Mouse (Mus musculus) midbrain, embryonic 14.5 days (tissue): Measurements from ENCODE around the gene Prdx2. TPM values are rescaled to one million over a fixed set of nuclear protein-coding genes. Genes with fewer than 3 reads are reported as not detected.
A peak's percentile ranks its signal among the peaks of the same experiment; 100 is the strongest.

Source experiments
- ATAC-seq: fragments of 200-750 bp; cut with Nextera tagmentation; 2 replicates; pipeline ENCODE4 v1.8.0; 2017; ENCODE audit warnings: moderate number of reproducible peaks, moderate library complexity; ENCODE audit not compliant: low FRiP score, low TSS enrichment
- DNase-seq: peaks from one replicate; pipeline ENCODE4 v3.0.0-alpha.2; 2015
- H3K27ac ChIP-seq: fragments of 300-500 bp; sonication (generic); replicated peaks from 2 replicates; pipeline ENCODE4 v1.5.1; 2014; ENCODE audit warnings: mild to moderate bottlenecking, low read depth, low read length, moderate library complexity
- H3K27me3 ChIP-seq: fragments of 300-500 bp; sonication (generic); 2 replicates; pipeline ENCODE4 v1.6.1; 2014; ENCODE audit warnings: low read length, control low read depth, mixed read lengths; ENCODE audit not compliant: control insufficient read depth, insufficient read depth
- H3K36me3 ChIP-seq: fragments of 300-500 bp; sonication (generic); 2 replicates; pipeline ENCODE4 v1.6.1; 2014; ENCODE audit warnings: low read length, control low read depth; ENCODE audit not compliant: control insufficient read depth, insufficient read depth
- H3K4me1 ChIP-seq: fragments of 300-500 bp; sonication (generic); 2 replicates; pipeline ENCODE4 v1.6.1; 2014; ENCODE audit warnings: mild to moderate bottlenecking, antibody characterized with exemption, low read length, control low read depth; ENCODE audit not compliant: control insufficient read depth, insufficient read depth
- H3K4me2 ChIP-seq: fragments of 300-500 bp; sonication (generic); 2 replicates; pipeline ENCODE4 v1.6.1; 2014; ENCODE audit warnings: mild to moderate bottlenecking, low read length, moderate library complexity
- H3K4me3 ChIP-seq: fragments of 300-500 bp; sonication (generic); replicated peaks from 2 replicates; pipeline ENCODE4 v1.5.1; 2014; ENCODE audit warnings: low read depth, low read length
- H3K9ac ChIP-seq: fragments of 300-500 bp; sonication (generic); replicated peaks from 2 replicates; pipeline ENCODE4 v1.6.1; 2014; ENCODE audit warnings: mild to moderate bottlenecking, low read length, moderate library complexity
- H3K9me3 ChIP-seq: fragments of 300-500 bp; sonication (generic); 2 replicates; pipeline ENCODE4 v1.6.1; 2016; ENCODE audit warnings: low read length, control low read depth, mixed read lengths; ENCODE audit not compliant: control insufficient read depth
- WGBS: fragments of 180-500 bp; shearing (Covaris S2); extraction: QIAGEN DNeasy Blood & Tissue Kit; methylation state at CpG from one replicate; pipeline ENCODE4 v1.1.7; 2014; 5-methylcytosine and 5-hydroxymethylcytosine counted together
- polyA plus RNA-seq: library from polyadenylated mRNA; unstranded; fragments of >200 nt; fragmentation: Nextera tagmentation; extraction: Ambion mirVana; gene quantifications from 2 replicates; pipeline ENCODE4 v1.2.1, GENCODE M21; 2014

Gene Prdx2
- polyA plus RNA-seq, 1 experiment from 2014 or later, result 1,531 TPM

GRCm38 (mm10) chr8:84980622-84981358, 11.4 kb downstream of the Prdx2 start:
- WGBS, result 31% methylated on average over 11 of the region's 11 CpGs
- peaks cover 67% of the 10 kb centered on the region for H3K4me1 ChIP-seq
- no peaks in the 10 kb centered on the region for H3K36me3 ChIP-seq
- peak overlapping the region; percentile 99; the same call in 1 of the 2 replicates for H3K4me2 ChIP-seq
- no peak for ATAC-seq
- 0 out of 2 replicates have a peak overlapping the region, but pooled peaks have one; percentile 37 for H3K27ac ChIP-seq
- no peak overlapping the region; the same call in 1 of the 2 replicates for H3K9ac ChIP-seq
- peak; percentile 78 for DNase-seq
- H3K9me3 ChIP-seq, result no peaks in the 10 kb centered on the region
- no peak overlapping the region for H3K4me3 ChIP-seq
- peaks cover 18% of the 10 kb centered on the region for H3K27me3 ChIP-seq

DNA sequence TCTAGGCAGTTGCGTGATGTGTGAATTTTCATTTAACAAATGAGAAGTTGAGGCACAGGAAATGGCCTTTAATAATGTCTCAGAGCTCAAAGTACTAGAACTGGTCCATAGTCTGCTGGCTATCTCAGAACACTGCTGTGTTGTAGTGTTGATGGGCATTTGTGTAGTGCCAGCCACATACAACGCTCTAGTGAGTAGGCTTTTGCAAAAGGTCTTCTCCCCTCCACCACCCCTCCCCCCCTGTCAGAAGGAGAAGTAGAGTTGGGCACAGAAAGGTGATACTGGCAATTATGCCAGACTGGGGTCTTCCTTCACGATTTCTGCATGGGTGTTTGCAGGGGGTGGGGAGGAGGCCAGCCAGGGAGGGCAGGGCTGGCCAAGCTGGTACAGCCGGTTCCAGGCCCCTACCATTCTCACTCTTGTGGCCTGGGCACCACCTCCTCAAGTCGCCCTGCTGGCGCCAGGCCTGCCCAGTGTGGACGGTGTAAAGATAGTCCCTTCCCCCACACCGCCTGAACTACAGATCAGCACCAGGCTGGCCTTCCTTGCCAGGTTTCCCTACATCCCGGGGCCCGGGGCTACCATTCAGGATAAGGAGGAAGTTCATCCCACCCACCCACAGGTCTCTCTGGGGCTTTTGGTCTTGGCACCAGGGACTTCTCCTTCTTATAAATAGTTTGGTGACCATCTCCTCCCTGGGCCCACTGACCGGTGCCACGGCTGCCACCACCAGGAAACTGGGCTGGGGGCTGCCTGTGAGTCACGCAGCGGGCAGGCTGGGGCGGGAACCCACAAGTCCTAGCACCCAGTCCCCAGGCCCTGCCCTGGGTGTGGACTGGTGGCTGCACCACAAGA, 12.5 kb downstream of the Prdx2 start:
- no peak for DNase-seq
- Histone ChIP-seq H3K4me2 (no peak overlapping the region), H3K27ac (no peak overlapping the region), H3K9ac (no peak overlapping the region), H3K36me3 (no peaks in the 10 kb centered on the region), H3K27me3 (peaks cover 17% of the 10 kb centered on the region), H3K4me3 (no peak overlapping the region), H3K9me3 (no peaks in the 10 kb centered on the region), H3K4me1 (peaks cover 57% of the 10 kb centered on the region)
- no peak for ATAC-seq
- 81% methylated on average over 15 of the region's 15 CpGs for WGBS

DNA sequence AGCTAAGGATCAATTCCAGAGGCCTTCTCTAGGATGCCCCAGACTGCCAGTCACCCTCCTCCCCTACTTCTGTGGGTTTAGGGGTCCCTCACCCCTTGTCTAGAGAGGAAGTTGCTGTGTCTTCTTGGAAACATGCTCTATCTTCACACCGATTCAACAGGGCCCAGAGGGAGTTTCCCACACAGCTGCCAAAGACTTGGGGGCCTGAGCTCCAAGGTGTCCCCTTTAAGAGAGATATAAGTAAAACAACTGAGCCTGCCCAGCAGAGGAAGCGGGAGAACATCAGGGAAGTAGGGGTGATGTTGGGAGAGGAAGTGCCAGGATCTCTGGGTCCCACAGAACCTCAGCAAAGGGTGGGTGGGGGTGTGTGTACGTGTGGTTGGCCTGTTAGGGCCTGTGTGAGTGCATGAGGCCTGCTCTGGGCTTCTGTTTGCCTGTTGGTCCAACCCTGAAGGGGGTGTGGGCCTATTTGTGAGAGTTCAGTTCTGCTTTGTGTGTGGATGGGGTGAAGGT, 13.2 kb downstream of the Prdx2 start:
- Histone ChIP-seq H3K36me3 (no peaks in the 10 kb centered on the region), H3K9me3 (no peaks in the 10 kb centered on the region), H3K27ac (no peak overlapping the region), H3K4me3 (no peak overlapping the region), H3K27me3 (peaks cover 10% of the 10 kb centered on the region), H3K4me2 (no peak overlapping the region), H3K9ac (no peak overlapping the region), H3K4me1 (peaks cover 50% of the 10 kb centered on the region)
- DNase-seq (no peak), ATAC-seq (no peak)
- 61% methylated on average over 3 of the region's 3 CpGs for WGBS

- DNase-seq (no peak), ATAC-seq (no peak)
- H3K4me2 ChIP-seq, result peak overlapping the region; percentile 99
- H3K4me3 ChIP-seq, result no peak overlapping the region
- H3K9me3 ChIP-seq, result no peaks in the 10 kb centered on the region
- 0 out of 2 replicates have a peak, but pooled peaks cover 9% of the 10 kb centered on the region for H3K27me3 ChIP-seq
- peak overlapping the region; percentile 49; the same call in 1 of the 2 replicates for H3K27ac ChIP-seq
- H3K36me3 ChIP-seq, result no peaks in the 10 kb centered on the region
- 16% methylated on average over 16 of the region's 16 CpGs for WGBS
- peak overlapping the region; percentile 50; the same call in 1 of the 2 replicates for H3K9ac ChIP-seq
- peaks cover 34% of the 10 kb centered on the region for H3K4me1 ChIP-seq
Observed at GRCm38 (mm10) chr8:84984294-84985048, 15.1 kb downstream of the Prdx2 start.

DNA sequence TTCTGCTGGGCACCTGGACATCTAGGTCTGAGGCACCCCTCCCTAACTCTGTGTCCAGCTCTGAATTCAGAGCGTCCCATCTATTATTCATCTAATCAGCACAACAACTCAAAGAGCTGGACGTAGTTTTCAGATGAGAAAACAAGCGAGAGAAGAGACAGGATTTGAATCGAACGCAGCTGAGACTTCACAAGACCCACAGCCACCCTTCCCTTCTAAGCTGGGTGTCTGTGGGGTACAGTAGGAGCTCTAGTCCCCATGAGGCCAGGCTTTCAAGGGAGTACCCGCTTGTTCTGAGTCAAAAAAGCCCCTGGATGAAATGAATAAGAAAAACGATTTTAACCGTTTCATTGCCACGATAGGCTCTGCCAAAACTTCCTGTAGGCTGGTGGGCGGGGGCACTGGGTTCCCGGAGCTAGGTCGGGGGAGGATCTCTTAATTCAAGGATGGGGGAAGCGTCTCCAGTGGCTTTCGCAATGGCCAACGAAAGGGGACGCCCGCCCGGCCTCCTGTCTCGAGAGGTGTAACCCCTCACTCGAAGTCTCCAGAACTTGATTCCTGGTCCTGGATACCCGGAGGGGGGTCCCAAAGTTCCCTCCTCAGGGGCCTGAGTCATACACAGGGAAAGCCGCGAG, 15.8 kb downstream of the Prdx2 start:
- Histone ChIP-seq H3K27me3 (0 out of 2 replicates have a peak, but pooled peaks cover 9% of the 10 kb centered on the region), H3K9ac (peak overlapping the region; percentile 50), H3K36me3 (no peaks in the 10 kb centered on the region), H3K9me3 (no peaks in the 10 kb centered on the region), H3K4me1 (peaks cover 30% of the 10 kb centered on the region), H3K4me3 (peak overlapping the region; percentile 46), H3K27ac (peak overlapping the region; percentile 49), H3K4me2 (peak overlapping the region; percentile 99)
- no peak for ATAC-seq
- no peak for DNase-seq
- WGBS, result under 1% methylated on average over 23 of the region's 23 CpGs

GRCm38 (mm10) chr8:84985684-84986378, 16.4 kb downstream of the Prdx2 start:
- under 1% methylated on average over 53 of the region's 53 CpGs for WGBS
- peak overlapping the region; percentile 99 for H3K4me2 ChIP-seq
- DNase-seq, result peak; percentile 89
- peak overlapping the region; percentile 49 for H3K27ac ChIP-seq
- H3K36me3 ChIP-seq, result no peaks in the 10 kb centered on the region
- peaks cover 27% of the 10 kb centered on the region for H3K4me1 ChIP-seq
- 0 out of 2 replicates have a peak, but pooled peaks cover 9% of the 10 kb centered on the region for H3K27me3 ChIP-seq
- no peaks in the 10 kb centered on the region for H3K9me3 ChIP-seq
- peak overlapping the region; percentile 50 for H3K9ac ChIP-seq
- H3K4me3 ChIP-seq, result peak overlapping the region; percentile 46
- peak; percentile 29; the same call in 1 of the 2 replicates for ATAC-seq

DNA sequence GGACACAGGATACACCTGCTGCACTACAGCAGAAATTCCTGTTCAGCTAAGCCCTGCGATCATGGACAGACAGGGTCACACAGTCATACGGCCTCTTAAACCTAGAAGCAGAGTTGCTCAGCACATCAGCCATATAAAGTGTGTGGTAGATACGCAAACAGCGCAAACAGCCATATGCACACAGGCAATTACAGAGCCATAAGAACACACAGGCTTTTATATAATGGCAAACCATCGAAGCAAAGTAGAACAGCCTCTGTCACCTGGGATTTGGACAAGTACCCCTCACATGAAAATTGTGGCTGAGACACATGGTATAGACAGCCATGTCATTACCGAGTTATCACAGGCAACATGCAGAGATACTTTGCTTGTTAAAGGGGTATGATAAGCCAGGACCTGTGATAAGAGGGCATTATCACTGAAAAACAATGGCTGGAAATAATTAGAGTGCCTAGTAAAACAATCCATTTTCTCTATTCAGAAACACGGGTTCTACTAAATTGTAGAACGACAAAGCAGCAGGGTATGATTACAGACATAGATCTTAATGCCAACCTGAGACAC, 17.1 kb downstream of the Prdx2 start:
- no peaks in the 10 kb centered on the region for H3K36me3 ChIP-seq
- no peak for ATAC-seq
- peak; percentile 49 for DNase-seq
- H3K9me3 ChIP-seq, result no peaks in the 10 kb centered on the region
- H3K9ac ChIP-seq, result peak overlapping the region; percentile 50; the same call in 1 of the 2 replicates
- peak overlapping the region; percentile 46 for H3K4me3 ChIP-seq
- 35% methylated on average over 8 of the region's 8 CpGs for WGBS
- H3K27me3 ChIP-seq, result 0 out of 2 replicates have a peak, but pooled peaks cover 9% of the 10 kb centered on the region
- peaks cover 28% of the 10 kb centered on the region for H3K4me1 ChIP-seq
- peak overlapping the region; percentile 49; the same call in 1 of the 2 replicates for H3K27ac ChIP-seq
- peak overlapping the region; percentile 99 for H3K4me2 ChIP-seq
